Mouse (Mus musculus) cerebellum, postnatal 36 days (tissue): ENCODE data around the gene Irf7.

Experiments used
- DNase-seq, 2 experiments: peaks; one replicate each; pipeline ENCODE4 v3.0.0; 2021 to 2022; ENCODE audit warnings: mixed read lengths in 2 of 2

Irf7 gene

GRCm38 (mm10) chr7:141265739-141266561, at the start of gene Irf7:
Gene Irf7, minus strand, starts transcription at chr7:141266481.
- no peak for DNase-seq

GRCm38 (mm10) chr7:141315974-141316373, 49.7 kb upstream of the Irf7 start:
- peak; percentile 44 to 45 for DNase-seq

- DNase-seq, result no peak
Observed at GRCm38 (mm10) chr7:141315076-141315475, 48.8 kb upstream of the Irf7 start.

- DNase-seq, result no peak
Observed at GRCm38 (mm10) chr7:141314416-141314815, 48.1 kb upstream of the Irf7 start.

GRCm38 (mm10) chr7:141304537-141304936, 38.3 kb upstream of the Irf7 start:
- no peak for DNase-seq

- DNase-seq, result no peak
Observed at GRCm38 (mm10) chr7:141302702-141303268, 36.5 kb upstream of the Irf7 start.

- peak; percentile 76 to 79 for DNase-seq
Observed at GRCm38 (mm10) chr7:141301386-141301785, 35.1 kb upstream of the Irf7 start.

- peak; percentile 72 to 73 for DNase-seq
Observed at GRCm38 (mm10) chr7:141299175-141299574, 32.9 kb upstream of the Irf7 start.

GRCm38 (mm10) chr7:141297926-141298650, 31.8 kb upstream of the Irf7 start:
- DNase-seq, result no peak

- no peak for DNase-seq
Observed at GRCm38 (mm10) chr7:141294479-141294878, 28.2 kb upstream of the Irf7 start.

GRCm38 (mm10) chr7:141293852-141294471, 27.7 kb upstream of the Irf7 start:
- DNase-seq, result peak in 1 of 2 experiments; percentile 23

- DNase-seq, result no peak
Observed at GRCm38 (mm10) chr7:141292583-141293388, 26.5 kb upstream of the Irf7 start.

- no peak for DNase-seq
Observed at GRCm38 (mm10) chr7:141291921-141292582, 25.8 kb upstream of the Irf7 start, which contains the start of gene Drd4. Gene Drd4, plus strand, starts transcription at chr7:141292006.

GRCm38 (mm10) chr7:141288042-141288441, 21.8 kb upstream of the Irf7 start:
- DNase-seq, result no peak

GRCm38 (mm10) chr7:141282756-141283155, 16.5 kb upstream of the Irf7 start:
- DNase-seq, result no peak

GRCm38 (mm10) chr7:141281442-141281841, 15.2 kb upstream of the Irf7 start:
- no peak for DNase-seq

- DNase-seq, result peak; percentile 63 to 67
Observed at GRCm38 (mm10) chr7:141278766-141279590, 12.7 kb upstream of the Irf7 start, which contains the start of gene Sct. Gene Sct, minus strand, starts transcription at chr7:141279133.

GRCm38 (mm10) chr7:141277701-141278678, 11.7 kb upstream of the Irf7 start:
- DNase-seq, result no peak

- no peak for DNase-seq
Observed at GRCm38 (mm10) chr7:141276546-141276945, 10.3 kb upstream of the Irf7 start, which contains the start of gene Cdhr5. Gene Cdhr5, minus strand, starts transcription at chr7:141276786.
